Mouse (Mus musculus) E14TG2a.4 (cell line): ENCODE data around the gene Sdk2.

Experiments
- CTCF ChIP-seq: conservative IDR thresholded peaks from 2 replicates; pipeline ENCODE4 v1.5.1; 2014; ENCODE audit warnings: low read length
- POU5F1 ChIP-seq: IDR thresholded peaks from 2 replicates; pipeline ENCODE4 v1.6.1; 2014; ENCODE audit warnings: low read length, borderline replicate concordance

DNA sequence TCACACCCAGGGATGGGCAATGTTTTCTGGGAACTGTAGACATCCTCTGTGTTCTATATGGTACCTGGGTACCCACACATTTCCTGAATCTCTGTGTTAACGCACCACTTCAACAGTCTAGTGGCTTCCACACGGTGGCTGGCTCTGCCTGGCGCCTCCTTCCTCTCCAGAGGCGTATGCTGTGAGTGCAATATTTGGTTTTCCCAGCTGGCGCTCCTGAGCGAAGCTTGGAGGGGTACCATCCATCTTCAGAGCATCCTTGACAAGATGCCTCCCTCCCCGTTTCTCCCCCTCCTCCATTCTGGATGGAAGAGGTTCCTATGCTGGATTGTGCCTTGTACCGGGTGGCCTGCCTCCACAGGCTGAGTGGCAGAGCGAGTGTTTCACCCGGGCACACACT lies 246.8 kb downstream of the Sdk2 start:
- TF ChIP-seq CTCF (no peak), POU5F1 (no peak)
